Mouse (Mus musculus) cerebellum, adult 2 months (tissue): ENCODE data around the gene Hspb1. TPM values are rescaled to one million over a fixed set of nuclear protein-coding genes. Genes with fewer than 3 reads are reported as not detected.

Experiments
- DNase-seq, 2 experiments: peaks; one replicate each; pipeline ENCODE4 v3.0.0; 2021
- H3K27ac ChIP-seq: fragments of 200-500 bp; 2 replicates; pipeline ENCODE4 v1.5.1; 2012; ENCODE audit warnings: low read length, control low read depth, inconsistent platforms; ENCODE audit not compliant: insufficient read depth
- H3K27me3 ChIP-seq: fragments of 200-500 bp; 2 replicates; pipeline ENCODE4 v1.6.1; 2012; ENCODE audit warnings: inconsistent platforms, mild to moderate bottlenecking, low read length, moderate library complexity; ENCODE audit not compliant: control insufficient read depth, insufficient read depth
- H3K4me1 ChIP-seq: fragments of 200-500 bp; 2 replicates; pipeline ENCODE4 v1.6.1; 2011; ENCODE audit warnings: low read length; ENCODE audit not compliant: control insufficient read depth, insufficient read depth
- H3K4me3 ChIP-seq: fragments of 200-500 bp; replicated peaks from 2 replicates; pipeline ENCODE3; 2011; ENCODE audit warnings: mild to moderate bottlenecking, low read depth, low read length, control low read depth; ENCODE audit not compliant: insufficient read depth
- CTCF ChIP-seq: fragments of 200-500 bp; IDR thresholded peaks from 2 replicates; pipeline ENCODE4 v1.5.1; 2011; ENCODE audit warnings: low read depth, mild to moderate bottlenecking, control low read depth, low read length, moderate library complexity, borderline replicate concordance; ENCODE audit not compliant: insufficient read depth
- POLR2A ChIP-seq: fragments of 200-500 bp; IDR thresholded peaks from 2 replicates; pipeline ENCODE4 v1.6.1; 2011; ENCODE audit warnings: low read length, control low read depth, borderline replicate concordance; ENCODE audit not compliant: insufficient read depth
- WGBS: fragments of 180-500 bp; shearing (Covaris S2); methylation state at CpG from one replicate; pipeline ENCODE4 v1.1.7; 2018; 5-methylcytosine and 5-hydroxymethylcytosine counted together
- polyA plus RNA-seq: library from polyadenylated mRNA; depleted of rRNA; stranded (reverse); fragments of >200 nt; gene quantifications from 2 replicates; pipeline ENCODE4 v1.2.3, GENCODE M21; 2012; rRNA removed

Gene Hspb1
- polyA plus RNA-seq, 1 experiment: 49.2 TPM

GRCm38 (mm10) chr5:135933222-135933899 is 45.6 kb downstream of the Hspb1 start:
- no peaks in the 10 kb centered on the region for H3K27me3 ChIP-seq
- peak in 1 of 2 experiments; percentile 8 for DNase-seq
- peak overlapping the region; percentile 93 for H3K4me3 ChIP-seq
- 2% methylated on average over 12 of the region's 12 CpGs for WGBS
- H3K27ac ChIP-seq: no peak overlapping the region
- peaks cover 15% of the 10 kb centered on the region for H3K4me1 ChIP-seq
- no peak for TF ChIP-seq POLR2A
- no peak for TF ChIP-seq CTCF

GRCm38 (mm10) chr5:135933900-135934441 is 46.3 kb downstream of the Hspb1 start:
- peak in 1 of 2 experiments; percentile 77 for DNase-seq
- H3K27me3 ChIP-seq: no peaks in the 10 kb centered on the region
- no peak for TF ChIP-seq CTCF
- TF ChIP-seq POLR2A: no peak
- H3K27ac ChIP-seq: peak overlapping the region; percentile 89
- peak overlapping the region; percentile 93 for H3K4me3 ChIP-seq
- peaks cover 12% of the 10 kb centered on the region for H3K4me1 ChIP-seq
- WGBS: under 1% methylated on average over 35 of the region's 35 CpGs

GRCm38 (mm10) chr5:135934481-135935175 is 46.9 kb downstream of the Hspb1 start, which contains the start of gene Ywhag:
Gene Ywhag (minus strand): TSS chr5:135934616.
- H3K27me3 ChIP-seq: no peaks in the 10 kb centered on the region
- peaks cover 6% of the 10 kb centered on the region for H3K4me1 ChIP-seq
- peak within 1 kb of the TSS; percentile 89 for H3K27ac ChIP-seq
- under 1% methylated on average over 48 of the region's 48 CpGs for WGBS
- H3K4me3 ChIP-seq: peak within 1 kb of the TSS; percentile 93
- peak; percentile 98 for DNase-seq
- TF ChIP-seq POLR2A (peak; percentile 98), CTCF (peak; percentile 48; the same call in 1 of the 2 replicates)

GRCm38 (mm10) chr5:135935176-135935523 is 47.4 kb downstream of the Hspb1 start:
- Histone ChIP-seq H3K27me3 (no peaks in the 10 kb centered on the region), H3K27ac (peak overlapping the region; percentile 42), H3K4me3 (peak overlapping the region; percentile 93), H3K4me1 (peaks cover 4% of the 10 kb centered on the region; the same call in 1 of the 2 replicates)
- 33% methylated on average over 7 of the region's 7 CpGs for WGBS
- TF ChIP-seq POLR2A: no peak
- TF ChIP-seq CTCF: no peak
- no peak for DNase-seq

- Histone ChIP-seq H3K4me1 (peaks cover 6% of the 10 kb centered on the region), H3K27ac (no peak overlapping the region), H3K27me3 (no peaks in the 10 kb centered on the region), H3K4me3 (no peak overlapping the region)
- no peak for DNase-seq
- WGBS: 87% methylated on average over 6 of the region's 6 CpGs
- no peak for TF ChIP-seq CTCF
- no peak for TF ChIP-seq POLR2A
These were observed 48.0 kb downstream of the Hspb1 start for GRCm38 (mm10) chr5:135935641-135936190.

Other genes with a start within 250 kb of the Hspb1 start
- gene Por, start 217.9 kb upstream of the Hspb1 start, polyA plus RNA-seq: 86.2 and 98.1 TPM in 2 replicates
- 14.8 and 15.6 TPM in 2 replicates for gene Tmem120a, start 143.5 kb upstream of the Hspb1 start, polyA plus RNA-seq
- gene Styxl1, start 109.5 kb upstream of the Hspb1 start, polyA plus RNA-seq: 0.26 and 0.62 TPM in 2 replicates
- gene Mdh2, start 109.4 kb upstream of the Hspb1 start, polyA plus RNA-seq: 676 and 703 TPM in 2 replicates
- 123 and 131 TPM in 2 replicates for gene Srrm3, start 81.0 kb upstream of the Hspb1 start, polyA plus RNA-seq
- gene Ywhag, start 46.7 kb downstream of the Hspb1 start, polyA plus RNA-seq: 445 and 493 TPM in 2 replicates
- 3.3 and 4.1 TPM in 2 replicates for gene Ssc4d, start 86.6 kb downstream of the Hspb1 start, polyA plus RNA-seq
- 0.23 and 0.33 TPM in 2 replicates for gene Zp3, start 92.2 kb downstream of the Hspb1 start, polyA plus RNA-seq
- gene Dtx2, start 106.9 kb downstream of the Hspb1 start, polyA plus RNA-seq: 9.2 and 10.1 TPM in 2 replicates
- not detected in 2 replicates for gene Upk3b, start 150.6 kb downstream of the Hspb1 start, polyA plus RNA-seq
- gene Upk3bl, start 166.6 kb downstream of the Hspb1 start, polyA plus RNA-seq: 1.0 and 1.1 TPM in 2 replicates
- 32.7 and 32.9 TPM in 2 replicates for gene Rasa4, start 196.0 kb downstream of the Hspb1 start, polyA plus RNA-seq
- gene Polr2j, start 228.7 kb downstream of the Hspb1 start, polyA plus RNA-seq: 121 and 123 TPM in 2 replicates
- gene Lrwd1, start 248.2 kb downstream of the Hspb1 start, polyA plus RNA-seq: 21.5 and 23.7 TPM in 2 replicates
- 15.7 and 17.2 TPM in 2 replicates for gene Alkbh4, start 248.2 kb downstream of the Hspb1 start, polyA plus RNA-seq